ENCODE assay signal across 8 mouse cellular contexts in genomic region chr5:115279226-115280049, GRCm38 (mm10). TPM values are rescaled to one million over a fixed set of nuclear protein-coding genes. Genes with fewer than 3 reads are reported as not detected.
DNase-seq lines count a peak whose midpoint lies in the region; ATAC-seq and TF ChIP-seq lines count a peak whose summit lies in the region.

Gene Coq5 (plus strand): TSS chr5:115279666.

- peak; percentile 71 to 79 for DNase-seq in CD8-positive naive resting alpha-beta T cell, adult 2 months (ENCODE audit: low read depth in 2 of 2, low spot score in 2 of 2)
- DNase-seq in c-Kit-positive CD71-positive TER-119-positive erythroid progenitor cells, embryonic 14.5 days (ENCODE audit: low spot score): peak; percentile 81
- peak; percentile 74 for DNase-seq in heart, postnatal 0 days (ENCODE audit: low spot score)
- peak; percentile 89 to 92 for DNase-seq in kidney, postnatal 4 days
- DNase-seq in telencephalon, adult 2 months (ENCODE audit: low read depth, low spot score): peak; percentile 68

- no peak for TF ChIP-seq EP300 in heart, postnatal 0 days (IDR thresholded peaks at IDR 0.05; ENCODE audit: low read depth)

- peak within 1 kb of the TSS; percentile 89 for H3K9ac ChIP-seq in forebrain, embryonic 13.5 days
- H3K9ac ChIP-seq in heart, postnatal 0 days (replicated peaks; ENCODE audit: low read depth, low read length): peak within 1 kb of the TSS; percentile 88
- peak within 1 kb of the TSS; percentile 88 for H3K9ac ChIP-seq in liver, embryonic 15.5 days
- peak within 1 kb of the TSS; percentile 70 for H3K9ac ChIP-seq in neural tube, embryonic 12.5 days

- H3K4me2 ChIP-seq in forebrain, embryonic 13.5 days: peak within 1 kb of the TSS; percentile 97
- peak within 1 kb of the TSS; percentile 95 for H3K4me2 ChIP-seq in heart, postnatal 0 days (ENCODE audit: low read depth, low read length)
- H3K4me2 ChIP-seq in liver, embryonic 15.5 days: peak within 1 kb of the TSS; percentile 93
- peak within 1 kb of the TSS; percentile 89 for H3K4me2 ChIP-seq in neural tube, embryonic 12.5 days (replicated peaks)

- peaks cover 6% of the 10 kb centered on the region for H3K4me1 ChIP-seq in forebrain, embryonic 13.5 days
- peaks cover 5% of the 10 kb centered on the region; the same call in 1 of the 2 replicates for H3K4me1 ChIP-seq in heart, postnatal 0 days (ENCODE audit: control insufficient read depth, insufficient read depth)
- H3K4me1 ChIP-seq in liver, embryonic 15.5 days (replicated peaks): peaks cover 51% of the 10 kb centered on the region
- peaks cover 7% of the 10 kb centered on the region for H3K4me1 ChIP-seq in neural tube, embryonic 12.5 days

- 0 out of 2 replicates have a peak within 1 kb of the TSS, but pooled peaks have one; percentile 31 for H3K27ac ChIP-seq in forebrain, embryonic 13.5 days
- H3K27ac ChIP-seq in heart, postnatal 0 days (ENCODE audit: low read depth): peak within 1 kb of the TSS; percentile 76
- H3K27ac ChIP-seq in liver, embryonic 15.5 days (replicated peaks): peak within 1 kb of the TSS; percentile 66
- H3K27ac ChIP-seq in neural tube, embryonic 12.5 days: 0 out of 2 replicates have a peak within 1 kb of the TSS, but pooled peaks have one; percentile 1

- no peaks in the 10 kb centered on the region; the same call in 1 of the 2 replicates for H3K9me3 ChIP-seq in forebrain, embryonic 13.5 days (replicated peaks)
- H3K9me3 ChIP-seq in heart, postnatal 0 days (replicated peaks; ENCODE audit: control insufficient read depth, low read length): no peaks in the 10 kb centered on the region
- H3K9me3 ChIP-seq in liver, embryonic 15.5 days (replicated peaks): 0 out of 2 replicates have a peak, but pooled peaks cover 2% of the 10 kb centered on the region
- no peaks in the 10 kb centered on the region for H3K9me3 ChIP-seq in neural tube, embryonic 12.5 days

- H3K4me3 ChIP-seq in forebrain, embryonic 13.5 days: peak within 1 kb of the TSS; percentile 97
- H3K4me3 ChIP-seq in heart, postnatal 0 days (ENCODE audit: low read depth, low read length): peak within 1 kb of the TSS; percentile 86
- peak within 1 kb of the TSS; percentile 97 for H3K4me3 ChIP-seq in liver, embryonic 15.5 days (replicated peaks)
- peak within 1 kb of the TSS; percentile 82 for H3K4me3 ChIP-seq in neural tube, embryonic 12.5 days

- no peak for TF ChIP-seq CTCF in heart, postnatal 0 days (IDR thresholded peaks at IDR 0.05; ENCODE audit: low read depth)

- 4% methylated on average over 44 of the region's 45 CpGs for WGBS in forebrain, embryonic 13.5 days
- WGBS in heart, postnatal 0 days: 4% methylated on average over 43 of the region's 45 CpGs
- WGBS in liver, embryonic 15.5 days (ENCODE audit: insufficient replicate concordance): 3% methylated on average over 45 of the region's 45 CpGs
- WGBS in neural tube, embryonic 12.5 days: 3% methylated on average over 45 of the region's 45 CpGs

- peak; percentile 82 for ATAC-seq in forebrain, embryonic 13.5 days
- ATAC-seq in heart, postnatal 0 days (ENCODE audit: insufficient read depth, low read depth): peak; percentile 87
- ATAC-seq in liver, embryonic 15.5 days (ENCODE audit: insufficient read depth): peak; percentile 74
- ATAC-seq in neural tube, embryonic 12.5 days (ENCODE audit: low FRiP score, low read depth): peak; percentile 78

- peaks cover 17% of the 10 kb centered on the region for H3K36me3 ChIP-seq in forebrain, embryonic 13.5 days (ENCODE audit: poor library complexity, severe bottlenecking)
- H3K36me3 ChIP-seq in heart, postnatal 0 days (replicated peaks; ENCODE audit: control insufficient read depth, insufficient read depth, low read length): peaks cover 14% of the 10 kb centered on the region
- H3K36me3 ChIP-seq in liver, embryonic 15.5 days (replicated peaks): peaks cover 11% of the 10 kb centered on the region
- peaks cover 15% of the 10 kb centered on the region for H3K36me3 ChIP-seq in neural tube, embryonic 12.5 days

- H3K27me3 ChIP-seq in forebrain, embryonic 13.5 days: no peaks in the 10 kb centered on the region
- no peaks in the 10 kb centered on the region for H3K27me3 ChIP-seq in heart, postnatal 0 days (ENCODE audit: control insufficient read depth, insufficient read depth, low read length)
- no peaks in the 10 kb centered on the region for H3K27me3 ChIP-seq in liver, embryonic 15.5 days
- no peaks in the 10 kb centered on the region for H3K27me3 ChIP-seq in neural tube, embryonic 12.5 days (replicated peaks)

RNA-seq across cellular contexts. Expression of gene Coq5, which starts in this region (rescaled TPM):
- 53.7 and 54.0 TPM in 2 replicates for polyA plus RNA-seq in forebrain, embryonic 13.5 days (2015; fragmentation: Nextera tagmentation; extraction: Ambion mirVana)
- 74.1 and 82.7 TPM in 2 replicates for total RNA-seq in heart, postnatal 0 days (2014; rRNA removed; ENCODE audit: low replicate concordance)
- 111 and 116 TPM in 2 replicates for polyA plus RNA-seq in heart, postnatal 0 days (2015; fragmentation: Nextera tagmentation; extraction: Ambion mirVana)
- polyA plus RNA-seq in liver, embryonic 15.5 days (2015; fragmentation: Nextera tagmentation; extraction: Ambion mirVana): 27.5 and 28.4 TPM in 2 replicates
- 54.1 and 55.6 TPM in 2 replicates for polyA plus RNA-seq in neural tube, embryonic 12.5 days (2016; fragmentation: Nextera tagmentation; extraction: Ambion mirVana)

Comparison
In these comparisons a context has a peak if more than half of its experiments do, and no peak if none do; other contexts are left out.
1. Peak in every context shown above with its lines: DNase-seq, ATAC-seq, H3K4me3 ChIP-seq and H3K27ac ChIP-seq.
2. H3K27ac ChIP-seq: peak in every context shown above with its lines; median percentile 76 in heart, postnatal 0 days; 66 in liver, embryonic 15.5 days; 31 in forebrain, embryonic 13.5 days; 1 in neural tube, embryonic 12.5 days.